Mouse (Mus musculus): Measurements from ENCODE around the gene Dixdc1. TPM values are rescaled to one million over a fixed set of nuclear protein-coding genes. Genes with fewer than 3 reads are reported as not detected.
A peak's percentile ranks its signal among the peaks of the same experiment; 100 is the strongest.

Dixdc1 gene
- polyA plus RNA-seq, 1 experiment = not detected

DNA sequence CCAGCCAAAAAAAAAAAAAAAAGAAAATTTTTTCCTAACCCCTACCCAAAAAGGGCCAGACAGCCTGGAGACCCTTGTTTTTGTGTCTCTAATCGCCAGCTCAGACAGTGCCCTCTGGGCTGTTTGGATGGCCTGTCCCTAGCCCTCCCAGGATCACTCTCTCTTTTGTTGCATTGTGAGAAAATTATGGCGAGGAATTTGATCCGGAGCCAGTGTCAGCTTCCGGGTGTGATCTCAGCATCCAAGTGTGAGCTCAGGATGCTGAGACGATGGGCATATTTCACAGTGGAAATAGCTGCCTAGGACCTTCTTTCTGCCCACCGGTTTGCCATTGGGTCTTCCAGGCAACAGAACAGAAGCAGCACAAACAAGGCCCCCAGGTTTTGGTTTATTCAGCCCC lies 11.4 kb upstream of the Dixdc1 start:
- no peak for TF ChIP-seq GATA1 (IDR thresholded peaks at IDR 0.05; ENCODE audit: low read length)
- no peak for TF ChIP-seq TAL1 (IDR thresholded peaks at IDR 0.05; ENCODE audit: low read length)
- H3K4me1 ChIP-seq (ENCODE audit: control insufficient read depth) = no peaks in the 10 kb centered on the region
- no peaks in the 10 kb centered on the region for H3K9me3 ChIP-seq (ENCODE audit: control insufficient read depth, low read length)
- H3K27me3 ChIP-seq (ENCODE audit: control insufficient read depth) = peaks cover 39% of the 10 kb centered on the region
- H3K36me3 ChIP-seq (ENCODE audit: control insufficient read depth) = no peaks in the 10 kb centered on the region
- H3K4me3 ChIP-seq (replicated peaks) = no peak overlapping the region

- Histone ChIP-seq H3K4me1 (ENCODE audit: control insufficient read depth) (no peaks in the 10 kb centered on the region), H3K36me3 (ENCODE audit: control insufficient read depth) (no peaks in the 10 kb centered on the region), H3K4me3 (replicated peaks) (peak within 1 kb of the TSS; percentile 46), H3K9me3 (ENCODE audit: control insufficient read depth, low read length) (no peaks in the 10 kb centered on the region), H3K27me3 (ENCODE audit: control insufficient read depth) (peaks cover 25% of the 10 kb centered on the region)
- TF ChIP-seq GATA1 (IDR thresholded peaks at IDR 0.05; ENCODE audit: low read length) = no peak
- no peak for TF ChIP-seq TAL1 (IDR thresholded peaks at IDR 0.05; ENCODE audit: low read length)
These were observed 6.9 kb upstream of the Dixdc1 start, which contains the start of gene 2310030G06Rik for GRCm38 (mm10) chr9:50746214-50746677. Gene 2310030G06Rik (minus strand): TSS chr9:50746536.

- no peak for TF ChIP-seq TAL1 (IDR thresholded peaks at IDR 0.05; ENCODE audit: low read length)
- TF ChIP-seq GATA1 (IDR thresholded peaks at IDR 0.05; ENCODE audit: low read length) = no peak
These were observed 6.5 kb upstream of the Dixdc1 start for GRCm38 (mm10) chr9:50745806-50746205.

GRCm38 (mm10) chr9:50742744-50743143 lies 3.4 kb upstream of the Dixdc1 start:
- H3K27me3 ChIP-seq (ENCODE audit: control insufficient read depth) = peaks cover 23% of the 10 kb centered on the region
- no peak overlapping the region for H3K4me3 ChIP-seq (replicated peaks)
- peaks cover 12% of the 10 kb centered on the region for H3K4me1 ChIP-seq (ENCODE audit: control insufficient read depth)
- TF ChIP-seq GATA1 (IDR thresholded peaks at IDR 0.05; ENCODE audit: low read length) (no peak), TAL1 (IDR thresholded peaks at IDR 0.05; ENCODE audit: low read length) (no peak)
- H3K36me3 ChIP-seq (ENCODE audit: control insufficient read depth) = no peaks in the 10 kb centered on the region
- H3K9me3 ChIP-seq (ENCODE audit: control insufficient read depth, low read length) = no peaks in the 10 kb centered on the region

More at GRCm38 (mm10) chr9:50745806-50746205, 6.5 kb upstream of the Dixdc1 start:
- Histone ChIP-seq H3K27me3 (ENCODE audit: control insufficient read depth) (peaks cover 23% of the 10 kb centered on the region), H3K9me3 (ENCODE audit: control insufficient read depth, low read length) (no peaks in the 10 kb centered on the region), H3K4me1 (ENCODE audit: control insufficient read depth) (no peaks in the 10 kb centered on the region), H3K36me3 (ENCODE audit: control insufficient read depth) (no peaks in the 10 kb centered on the region), H3K4me3 (replicated peaks) (peak overlapping the region; percentile 46)

DNA sequence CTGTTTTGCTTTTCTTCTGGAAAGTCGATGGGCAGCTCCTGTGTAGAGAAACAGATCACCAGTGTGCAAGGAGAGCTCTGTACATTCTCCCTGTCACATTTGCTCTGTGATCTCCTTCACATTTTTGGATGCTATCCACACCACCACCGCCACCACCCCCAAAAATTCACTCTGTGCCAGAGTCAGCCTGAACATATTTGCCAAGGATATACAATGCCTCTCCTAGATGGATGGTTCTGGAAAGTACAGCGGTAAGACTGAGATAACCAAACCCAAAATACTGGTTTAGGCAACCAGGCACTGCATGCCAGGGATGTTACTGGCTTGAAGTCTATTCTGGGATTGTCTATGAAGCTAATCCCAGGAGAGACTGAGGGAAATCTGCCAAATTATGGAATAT lies 2.9 kb upstream of the Dixdc1 start:
- no peak overlapping the region for H3K4me3 ChIP-seq (replicated peaks)
- peaks cover 23% of the 10 kb centered on the region for H3K27me3 ChIP-seq (ENCODE audit: control insufficient read depth)
- TF ChIP-seq GATA1 (IDR thresholded peaks at IDR 0.05; ENCODE audit: low read length) = no peak
- TF ChIP-seq TAL1 (IDR thresholded peaks at IDR 0.05; ENCODE audit: low read length) = no peak
- peaks cover 12% of the 10 kb centered on the region for H3K4me1 ChIP-seq (ENCODE audit: control insufficient read depth)
- H3K9me3 ChIP-seq (ENCODE audit: control insufficient read depth, low read length) = no peaks in the 10 kb centered on the region
- H3K36me3 ChIP-seq (ENCODE audit: control insufficient read depth) = no peaks in the 10 kb centered on the region

- no peak for TF ChIP-seq TAL1 (IDR thresholded peaks at IDR 0.05; ENCODE audit: low read length)
- Histone ChIP-seq H3K4me1 (ENCODE audit: control insufficient read depth) (peaks cover 12% of the 10 kb centered on the region), H3K27me3 (ENCODE audit: control insufficient read depth) (peaks cover 14% of the 10 kb centered on the region), H3K36me3 (ENCODE audit: control insufficient read depth) (no peaks in the 10 kb centered on the region), H3K4me3 (replicated peaks) (no peak overlapping the region), H3K9me3 (ENCODE audit: control insufficient read depth, low read length) (no peaks in the 10 kb centered on the region)
These were observed 1.8 kb upstream of the Dixdc1 start for GRCm38 (mm10) chr9:50740867-50741784.

DNA sequence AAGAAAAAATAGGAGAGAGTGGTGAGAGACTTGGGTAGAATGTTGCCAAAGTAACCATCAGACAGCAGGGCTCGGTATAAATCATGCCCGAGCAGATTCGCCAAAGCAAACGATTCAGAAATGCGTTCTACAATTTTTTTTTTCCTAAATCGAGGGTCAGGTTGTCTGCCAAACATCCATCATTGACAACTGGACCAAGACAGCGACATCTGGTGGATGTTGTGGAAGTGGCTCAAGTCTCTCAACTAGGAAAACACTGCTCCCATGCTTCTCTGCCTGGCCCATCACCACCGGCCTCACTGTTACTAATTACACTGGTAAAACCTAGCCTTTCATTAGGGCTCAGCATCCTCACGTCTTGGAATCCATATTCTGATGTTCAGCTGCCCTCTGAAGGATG lies 4.3 kb downstream of the Dixdc1 start:
- peaks cover 12% of the 10 kb centered on the region for H3K4me1 ChIP-seq (ENCODE audit: control insufficient read depth)
- H3K36me3 ChIP-seq (ENCODE audit: control insufficient read depth) = no peaks in the 10 kb centered on the region
- no peak for TF ChIP-seq TAL1 (IDR thresholded peaks at IDR 0.05; ENCODE audit: low read length)
- TF ChIP-seq GATA1 (IDR thresholded peaks at IDR 0.05; ENCODE audit: low read length) = no peak
- H3K27me3 ChIP-seq (ENCODE audit: control insufficient read depth) = peaks cover 2% of the 10 kb centered on the region; the same call in 1 of the 2 replicates
- no peaks in the 10 kb centered on the region for H3K9me3 ChIP-seq (ENCODE audit: control insufficient read depth, low read length)
- H3K4me3 ChIP-seq (replicated peaks) = no peak overlapping the region

GRCm38 (mm10) chr9:50732560-50732959 lies 6.8 kb downstream of the Dixdc1 start:
- Histone ChIP-seq H3K36me3 (ENCODE audit: control insufficient read depth) (no peaks in the 10 kb centered on the region), H3K9me3 (ENCODE audit: control insufficient read depth, low read length) (no peaks in the 10 kb centered on the region), H3K4me3 (replicated peaks) (no peak overlapping the region), H3K27me3 (ENCODE audit: control insufficient read depth) (peaks cover 25% of the 10 kb centered on the region), H3K4me1 (ENCODE audit: control insufficient read depth) (peaks cover 4% of the 10 kb centered on the region)
- TF ChIP-seq GATA1 (IDR thresholded peaks at IDR 0.05; ENCODE audit: low read length) = no peak
- TF ChIP-seq TAL1 (IDR thresholded peaks at IDR 0.05; ENCODE audit: low read length) = no peak

- TF ChIP-seq TAL1 (IDR thresholded peaks at IDR 0.05; ENCODE audit: low read length) = no peak
- TF ChIP-seq GATA1 (IDR thresholded peaks at IDR 0.05; ENCODE audit: low read length) = no peak
These were observed 9.7 kb downstream of the Dixdc1 start for GRCm38 (mm10) chr9:50729600-50729999.

More at GRCm38 (mm10) chr9:50729600-50729999, 9.7 kb downstream of the Dixdc1 start:
- H3K4me3 ChIP-seq (replicated peaks) = no peak overlapping the region
- H3K9me3 ChIP-seq (ENCODE audit: control insufficient read depth, low read length) = no peaks in the 10 kb centered on the region
- no peaks in the 10 kb centered on the region for H3K36me3 ChIP-seq (ENCODE audit: control insufficient read depth)
- peaks cover 4% of the 10 kb centered on the region for H3K4me1 ChIP-seq (ENCODE audit: control insufficient read depth)
- peaks cover 43% of the 10 kb centered on the region for H3K27me3 ChIP-seq (ENCODE audit: control insufficient read depth)
